Mouse (Mus musculus): ENCODE measurements around the gene Zg16. TPM values are rescaled to one million over a fixed set of nuclear protein-coding genes. Genes with fewer than 3 reads are reported as not detected.

The Zg16 gene
- polyA plus RNA-seq, 1 experiment: not detected

DNA sequence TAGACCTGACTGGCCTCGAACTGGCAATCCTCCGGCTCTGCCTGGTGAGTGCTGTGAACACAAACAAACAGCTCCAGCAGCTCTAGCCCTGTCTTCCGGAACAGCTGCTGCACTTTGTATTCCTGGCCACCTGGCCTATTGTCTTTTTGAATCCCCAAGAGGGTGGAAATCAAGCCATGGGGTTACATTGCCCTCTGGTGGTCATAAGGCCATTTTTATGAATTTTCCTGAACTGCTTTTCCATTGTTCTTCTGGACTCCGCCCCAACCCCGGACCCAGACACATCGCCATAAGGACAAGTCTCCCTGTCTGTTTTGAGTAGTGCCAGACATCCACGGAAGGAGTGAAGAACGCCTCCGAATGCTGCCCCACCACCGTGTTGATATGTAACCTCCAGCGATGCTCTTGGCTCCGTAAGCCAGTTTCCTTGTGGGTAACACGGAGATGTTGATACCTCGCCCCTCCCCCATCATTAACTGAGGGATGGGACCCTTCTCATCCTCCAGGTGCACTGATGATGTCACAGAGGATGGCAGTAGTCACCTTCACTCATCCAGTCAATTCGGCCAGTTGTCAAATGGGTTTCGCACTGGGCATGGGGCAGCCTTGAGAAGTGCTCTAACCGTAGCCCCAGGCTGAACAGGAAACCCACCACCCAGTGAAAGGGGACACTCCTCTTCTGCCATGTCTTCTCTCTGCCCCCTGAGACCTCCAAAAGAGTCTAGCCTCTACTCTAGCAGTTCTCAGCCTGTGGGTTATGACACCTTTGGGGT, 17.6 kb upstream of the Zg16 start:
- Histone ChIP-seq H3K4me1 (ENCODE audit: control insufficient read depth, insufficient read depth, low read length) (no peaks in the 10 kb centered on the region), H3K27ac (ENCODE audit: insufficient read depth, low read length) (no peak overlapping the region), H3K4me3 (ENCODE audit: insufficient read depth, low read length) (peak overlapping the region; percentile 28)
- no peak for TF ChIP-seq CTCF (IDR thresholded peaks at IDR 0.05; ENCODE audit: borderline replicate concordance, insufficient read depth, low read length)
- peak; percentile 31; the same call in 1 of the 2 replicates for TF ChIP-seq POLR2A (IDR thresholded peaks at IDR 0.05; ENCODE audit: low read depth, low read length)

DNA sequence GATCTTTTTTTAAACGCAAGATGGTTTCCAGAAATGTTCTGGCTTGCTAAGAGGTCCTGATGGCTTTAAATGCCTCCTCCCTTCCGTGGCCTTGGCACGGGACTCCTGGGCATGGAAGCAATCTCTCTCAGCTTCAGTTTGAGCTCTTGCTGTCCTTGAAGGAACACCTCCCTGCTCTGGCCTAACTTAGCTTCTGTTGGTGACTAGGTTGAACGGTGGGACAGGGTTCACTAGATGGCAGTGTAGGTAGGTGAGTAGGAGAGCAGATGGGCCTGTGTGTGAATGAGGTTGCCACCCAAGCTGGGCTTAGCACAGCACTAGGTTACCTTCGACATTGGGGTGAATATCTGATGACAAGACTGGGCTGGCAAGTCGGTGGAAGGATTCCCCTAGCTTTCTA, 16.8 kb upstream of the Zg16 start:
- no peak overlapping the region for H3K4me3 ChIP-seq (ENCODE audit: insufficient read depth, low read length)
- H3K4me1 ChIP-seq (ENCODE audit: control insufficient read depth, insufficient read depth, low read length): no peaks in the 10 kb centered on the region
- TF ChIP-seq CTCF (IDR thresholded peaks at IDR 0.05; ENCODE audit: borderline replicate concordance, insufficient read depth, low read length) (no peak), POLR2A (IDR thresholded peaks at IDR 0.05; ENCODE audit: low read depth, low read length) (no peak)
- H3K27ac ChIP-seq (ENCODE audit: insufficient read depth, low read length): no peak overlapping the region

DNA sequence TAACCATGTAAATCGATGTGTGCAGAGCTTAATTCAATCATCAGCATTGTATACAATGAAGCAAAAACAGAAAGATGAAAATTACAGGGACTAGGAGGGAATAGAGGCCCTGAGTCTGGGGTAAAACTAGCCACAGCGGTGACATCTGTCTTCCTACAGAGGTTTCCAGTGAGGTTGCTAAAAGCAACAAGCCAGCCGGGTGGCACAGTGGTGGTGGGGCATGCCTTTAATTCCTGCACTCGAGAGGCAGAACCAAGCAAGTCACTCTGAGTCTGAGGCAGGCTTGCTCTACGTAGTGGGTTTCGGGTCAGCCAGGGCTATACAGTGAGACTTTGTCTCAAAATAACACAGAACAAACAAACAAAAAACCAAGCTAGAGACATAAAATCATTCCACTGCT, 15.0 kb upstream of the Zg16 start:
- no peak overlapping the region for H3K4me3 ChIP-seq (ENCODE audit: insufficient read depth, low read length)
- H3K4me1 ChIP-seq (ENCODE audit: control insufficient read depth, insufficient read depth, low read length): no peaks in the 10 kb centered on the region
- no peak overlapping the region for H3K27ac ChIP-seq (ENCODE audit: insufficient read depth, low read length)
- no peak for TF ChIP-seq POLR2A (IDR thresholded peaks at IDR 0.05; ENCODE audit: low read depth, low read length)

DNA sequence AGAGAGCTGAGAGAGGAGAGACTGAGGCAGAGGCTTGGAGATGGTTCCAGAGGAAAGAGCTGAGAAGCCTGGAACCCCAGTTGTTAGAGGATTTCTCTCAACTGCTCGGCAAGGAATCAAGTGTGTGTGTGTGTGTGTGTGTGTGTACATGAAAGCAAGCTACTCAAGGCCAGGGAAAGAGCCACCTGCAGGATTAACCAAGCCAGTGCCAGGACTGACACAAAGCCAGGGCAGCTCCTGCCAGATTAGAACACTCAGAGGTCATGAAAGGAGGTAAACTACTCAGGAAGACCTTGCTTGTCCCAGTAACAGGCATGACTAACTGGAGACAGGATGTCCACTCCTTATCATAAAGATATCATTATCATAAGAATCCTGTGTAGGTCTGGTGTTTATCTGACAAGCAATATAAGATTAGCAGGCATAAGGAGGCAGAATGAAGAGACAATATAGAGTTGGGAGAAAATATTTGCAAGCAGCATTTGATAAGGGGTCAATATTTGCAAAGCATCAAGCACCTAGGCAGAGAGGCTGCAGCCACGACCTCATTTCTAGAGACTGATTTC, 14.4 kb upstream of the Zg16 start:
- TF ChIP-seq CTCF (IDR thresholded peaks at IDR 0.05; ENCODE audit: borderline replicate concordance, insufficient read depth, low read length) (no peak), POLR2A (IDR thresholded peaks at IDR 0.05; ENCODE audit: low read depth, low read length) (no peak)
- Histone ChIP-seq H3K27ac (ENCODE audit: insufficient read depth, low read length) (no peak overlapping the region), H3K4me3 (ENCODE audit: insufficient read depth, low read length) (no peak overlapping the region), H3K4me1 (ENCODE audit: control insufficient read depth, insufficient read depth, low read length) (no peaks in the 10 kb centered on the region)

DNA sequence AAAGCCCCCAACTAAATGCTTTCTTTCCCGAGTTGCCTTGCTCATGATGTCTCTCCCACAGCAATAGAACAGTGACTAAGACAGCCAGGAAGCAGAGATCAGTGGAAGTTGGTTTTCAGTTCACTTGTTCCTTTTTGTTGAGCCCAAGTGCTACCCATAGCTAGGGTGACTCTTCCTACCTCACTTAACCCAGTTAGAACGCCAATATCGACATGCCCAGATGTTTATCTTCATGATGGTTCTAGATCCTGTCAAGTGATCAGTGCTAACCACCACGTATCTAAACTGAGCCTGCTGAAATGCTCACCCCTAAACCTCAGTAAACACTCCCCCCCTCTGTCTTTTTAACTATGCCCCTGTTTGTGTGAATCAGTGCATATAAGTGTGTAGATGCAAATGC, 12.4 kb upstream of the Zg16 start:
- no peaks in the 10 kb centered on the region for H3K4me1 ChIP-seq (ENCODE audit: control insufficient read depth, insufficient read depth, low read length)
- no peak overlapping the region for H3K4me3 ChIP-seq (ENCODE audit: insufficient read depth, low read length)
- TF ChIP-seq POLR2A (IDR thresholded peaks at IDR 0.05; ENCODE audit: low read depth, low read length) (no peak), CTCF (IDR thresholded peaks at IDR 0.05; ENCODE audit: borderline replicate concordance, insufficient read depth, low read length) (no peak)
- H3K27ac ChIP-seq (ENCODE audit: insufficient read depth, low read length): no peak overlapping the region

DNA sequence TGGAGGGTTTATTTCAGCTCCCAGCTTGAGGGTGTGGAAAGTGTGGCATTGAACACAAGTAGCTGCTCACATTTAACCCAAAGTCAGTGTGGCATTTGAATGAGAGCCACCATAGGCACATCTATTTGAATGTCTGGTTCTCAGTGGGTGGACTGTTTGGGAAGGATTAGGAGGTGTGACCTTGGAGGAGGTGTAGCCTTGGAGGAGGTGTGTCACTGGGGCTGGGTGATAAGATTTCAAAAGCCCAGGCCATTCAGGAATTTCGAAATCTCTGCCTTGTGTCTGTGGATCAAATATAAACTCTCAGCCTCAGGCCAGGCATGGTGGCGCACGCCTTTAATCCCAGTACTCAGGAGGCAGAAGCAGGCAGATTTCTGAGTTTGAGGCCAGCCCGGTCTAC, 11.8 kb upstream of the Zg16 start:
- no peak for TF ChIP-seq CTCF (IDR thresholded peaks at IDR 0.05; ENCODE audit: borderline replicate concordance, insufficient read depth, low read length)
- TF ChIP-seq POLR2A (IDR thresholded peaks at IDR 0.05; ENCODE audit: low read depth, low read length): no peak
- no peaks in the 10 kb centered on the region for H3K4me1 ChIP-seq (ENCODE audit: control insufficient read depth, insufficient read depth, low read length)
- no peak overlapping the region for H3K4me3 ChIP-seq (ENCODE audit: insufficient read depth, low read length)
- H3K27ac ChIP-seq (ENCODE audit: insufficient read depth, low read length): no peak overlapping the region

DNA sequence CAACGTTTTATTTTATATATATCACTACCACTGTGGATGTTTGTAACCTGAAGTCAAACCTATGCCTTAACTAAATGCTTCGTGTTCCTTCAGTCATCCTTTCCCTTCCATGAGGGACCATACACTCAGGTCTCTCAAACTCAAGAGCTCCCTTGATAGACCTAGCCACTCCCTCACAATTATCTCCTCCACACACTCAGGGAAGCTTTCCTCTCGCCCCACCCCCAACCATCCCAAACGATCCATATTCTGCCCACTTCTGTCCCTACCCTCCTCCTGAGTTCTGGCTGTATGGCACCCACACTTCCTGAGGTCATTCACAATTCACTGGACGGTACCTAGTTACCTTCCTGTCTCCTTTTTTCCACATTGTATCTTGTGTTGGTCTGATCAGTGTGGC, 11.4 kb upstream of the Zg16 start:
- Histone ChIP-seq H3K27ac (ENCODE audit: insufficient read depth, low read length) (no peak overlapping the region), H3K4me3 (ENCODE audit: insufficient read depth, low read length) (no peak overlapping the region), H3K4me1 (ENCODE audit: control insufficient read depth, insufficient read depth, low read length) (no peaks in the 10 kb centered on the region)
- TF ChIP-seq POLR2A (IDR thresholded peaks at IDR 0.05; ENCODE audit: low read depth, low read length) (no peak), CTCF (IDR thresholded peaks at IDR 0.05; ENCODE audit: borderline replicate concordance, insufficient read depth, low read length) (no peak)

DNA sequence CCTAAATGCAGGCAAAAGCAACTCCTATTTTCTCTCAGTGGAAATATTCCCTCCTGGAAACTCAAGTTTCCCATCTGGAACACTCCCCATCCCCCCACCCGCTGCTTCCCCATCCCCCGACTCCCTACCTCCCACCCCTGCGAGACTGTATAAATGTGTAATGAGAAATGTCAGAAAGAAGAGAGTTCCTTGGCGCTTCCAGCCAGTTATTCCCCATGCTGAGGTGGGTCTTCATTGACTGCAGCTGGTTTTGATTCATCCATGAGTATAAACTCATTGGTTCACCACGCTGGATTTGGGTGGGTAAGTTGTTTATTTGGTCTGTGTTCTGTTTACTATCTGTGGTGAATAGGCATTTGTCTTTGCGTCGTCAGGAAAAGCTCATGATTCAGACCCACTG, 9.3 kb upstream of the Zg16 start:
- TF ChIP-seq CTCF (IDR thresholded peaks at IDR 0.05; ENCODE audit: borderline replicate concordance, insufficient read depth, low read length): no peak
- no peak for TF ChIP-seq POLR2A (IDR thresholded peaks at IDR 0.05; ENCODE audit: low read depth, low read length)
- no peak overlapping the region for H3K27ac ChIP-seq (ENCODE audit: insufficient read depth, low read length)

DNA sequence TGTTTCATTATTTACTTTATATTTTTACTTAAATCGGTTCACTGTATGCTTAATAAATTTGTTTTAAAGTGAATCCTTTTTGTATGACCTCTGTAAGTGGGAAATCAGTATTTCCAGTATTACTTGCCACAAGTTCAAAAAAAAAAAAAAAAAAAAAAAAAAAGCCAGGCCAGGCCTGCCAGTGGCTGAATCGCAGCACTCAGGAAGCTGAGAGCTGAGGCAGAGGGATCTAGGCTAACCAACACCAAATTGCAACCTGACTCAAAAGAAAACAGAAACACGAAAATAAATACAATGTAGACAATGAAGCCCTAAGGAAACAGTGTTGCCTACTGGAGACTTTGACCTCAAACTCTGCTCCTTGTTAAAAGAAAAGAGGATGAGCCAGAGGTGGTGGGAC, 6.8 kb upstream of the Zg16 start:
- no peaks in the 10 kb centered on the region for H3K4me1 ChIP-seq (ENCODE audit: control insufficient read depth, insufficient read depth, low read length)
- TF ChIP-seq CTCF (IDR thresholded peaks at IDR 0.05; ENCODE audit: borderline replicate concordance, insufficient read depth, low read length) (no peak), POLR2A (IDR thresholded peaks at IDR 0.05; ENCODE audit: low read depth, low read length) (no peak)
- H3K27ac ChIP-seq (ENCODE audit: insufficient read depth, low read length): no peak overlapping the region
- H3K4me3 ChIP-seq (ENCODE audit: insufficient read depth, low read length): no peak overlapping the region

More for the DNA sequence above, 9.3 kb upstream of the Zg16 start:
- Histone ChIP-seq H3K4me3 (ENCODE audit: insufficient read depth, low read length) (no peak overlapping the region), H3K4me1 (ENCODE audit: control insufficient read depth, insufficient read depth, low read length) (no peaks in the 10 kb centered on the region)

DNA sequence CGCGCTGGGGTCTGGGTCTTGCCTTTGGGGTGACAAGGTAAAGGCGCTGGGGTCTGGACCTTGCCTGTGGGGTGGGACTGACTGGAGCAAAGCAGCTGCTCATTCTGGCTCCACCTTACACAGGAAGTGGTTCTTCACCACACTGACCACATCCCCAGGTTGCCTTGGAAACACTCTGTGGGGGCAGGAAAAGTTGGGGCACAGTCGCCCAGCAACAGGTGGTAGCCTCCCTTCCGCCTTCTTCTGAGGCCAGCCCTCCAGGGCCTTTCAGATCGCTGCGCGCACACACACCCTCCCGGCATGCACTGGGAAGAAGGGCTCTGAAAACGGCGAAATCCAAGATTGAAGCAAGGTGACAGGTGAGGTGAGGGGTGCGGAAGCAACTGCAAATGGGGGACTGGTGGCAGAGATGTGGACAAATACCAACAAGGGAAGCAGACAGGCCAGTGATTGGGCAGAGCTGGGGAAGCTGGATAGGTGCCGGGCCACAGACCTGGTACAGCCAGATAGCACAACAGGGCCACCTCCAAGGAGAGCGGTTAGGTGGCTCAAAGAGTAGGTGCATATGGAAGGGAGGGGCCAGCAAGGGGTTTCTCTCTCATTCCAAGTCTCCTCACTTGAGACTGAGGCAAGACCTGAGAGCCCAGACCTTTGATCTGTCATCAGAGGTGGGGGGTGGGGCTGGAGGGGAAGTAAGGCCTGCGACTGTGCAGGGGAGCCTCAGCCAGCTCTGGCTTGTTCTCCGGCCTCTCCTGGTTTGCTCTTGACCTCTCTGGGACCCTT, 4.2 kb upstream of the Zg16 start, which contains the start of gene AI467606:
Gene AI467606, plus strand, starts transcription at position 246 of the 783 bp plus-strand sequence.
- TF ChIP-seq CTCF (IDR thresholded peaks at IDR 0.05; ENCODE audit: borderline replicate concordance, insufficient read depth, low read length) (no peak), POLR2A (IDR thresholded peaks at IDR 0.05; ENCODE audit: low read depth, low read length) (no peak)
- H3K27ac ChIP-seq (ENCODE audit: insufficient read depth, low read length): no peak within 1 kb of the TSS
- no peaks in the 10 kb centered on the region for H3K4me1 ChIP-seq (ENCODE audit: control insufficient read depth, insufficient read depth, low read length)
- no peak within 1 kb of the TSS for H3K4me3 ChIP-seq (ENCODE audit: insufficient read depth, low read length)
